Mouse (Mus musculus): Measurements from ENCODE around the gene Mtus2.
A peak's percentile ranks its signal among the peaks of the same experiment; 100 is the strongest.

DNA sequence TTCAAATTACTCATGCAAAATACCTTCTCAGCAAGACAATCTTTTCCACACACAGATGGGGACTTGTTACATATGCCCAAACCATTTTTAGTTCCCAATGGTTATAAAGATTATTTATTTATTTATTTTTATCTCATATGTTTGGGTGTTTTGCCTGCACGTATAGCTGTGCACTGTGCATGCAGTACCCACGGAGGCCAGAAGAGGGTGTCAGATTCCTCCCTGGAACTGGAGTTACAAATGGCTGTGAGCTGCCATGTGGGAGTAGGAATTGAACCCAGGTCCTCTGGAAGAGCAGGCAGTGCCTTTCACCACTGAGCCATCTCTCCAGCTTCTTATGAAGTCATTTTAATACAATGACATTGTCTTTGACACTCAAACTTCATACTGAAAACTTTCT lies 7.7 kb downstream of the Mtus2 start:
- no peak for TF ChIP-seq MAFK (IDR thresholded peaks at IDR 0.05; ENCODE audit: borderline replicate concordance, low read depth, low read length)
- peak; percentile 26 to 48 (median 31) for TF ChIP-seq CTCF (IDR thresholded peaks at IDR 0.05 in 2 of 3, conservative IDR thresholded peaks at IDR 0.05 in 1 of 3; ENCODE audit: control insufficient read depth in 1 of 3, insufficient read depth in 1 of 3, low read depth in 2 of 3, low read length in 3 of 3, poor library complexity in 1 of 3, severe bottlenecking in 1 of 3)
- TF ChIP-seq POLR2A (IDR thresholded peaks at IDR 0.05; ENCODE audit: control insufficient read depth in 1 of 2, insufficient read depth in 1 of 2, low read depth in 1 of 2, low read length in 2 of 2, poor library complexity in 1 of 2): no peak
- no peak for TF ChIP-seq GATA1 (IDR thresholded peaks at IDR 0.05; ENCODE audit: low read depth, low read length)
- no peak for TF ChIP-seq UBTF (IDR thresholded peaks at IDR 0.05; ENCODE audit: borderline replicate concordance, insufficient read depth, low read depth, low read length)
- TF ChIP-seq POLR2AphosphoS5 (IDR thresholded peaks at IDR 0.05; ENCODE audit: borderline replicate concordance, low read depth, low read length): no peak
- no peak for TF ChIP-seq ETS1 (IDR thresholded peaks at IDR 0.05; ENCODE audit: low read depth, low read length)
- TF ChIP-seq CHD1 (IDR thresholded peaks at IDR 0.05; ENCODE audit: low read depth, low read length): no peak
